10 mouse cellular contexts compared by ENCODE assay signal in the genomic region with DNA sequence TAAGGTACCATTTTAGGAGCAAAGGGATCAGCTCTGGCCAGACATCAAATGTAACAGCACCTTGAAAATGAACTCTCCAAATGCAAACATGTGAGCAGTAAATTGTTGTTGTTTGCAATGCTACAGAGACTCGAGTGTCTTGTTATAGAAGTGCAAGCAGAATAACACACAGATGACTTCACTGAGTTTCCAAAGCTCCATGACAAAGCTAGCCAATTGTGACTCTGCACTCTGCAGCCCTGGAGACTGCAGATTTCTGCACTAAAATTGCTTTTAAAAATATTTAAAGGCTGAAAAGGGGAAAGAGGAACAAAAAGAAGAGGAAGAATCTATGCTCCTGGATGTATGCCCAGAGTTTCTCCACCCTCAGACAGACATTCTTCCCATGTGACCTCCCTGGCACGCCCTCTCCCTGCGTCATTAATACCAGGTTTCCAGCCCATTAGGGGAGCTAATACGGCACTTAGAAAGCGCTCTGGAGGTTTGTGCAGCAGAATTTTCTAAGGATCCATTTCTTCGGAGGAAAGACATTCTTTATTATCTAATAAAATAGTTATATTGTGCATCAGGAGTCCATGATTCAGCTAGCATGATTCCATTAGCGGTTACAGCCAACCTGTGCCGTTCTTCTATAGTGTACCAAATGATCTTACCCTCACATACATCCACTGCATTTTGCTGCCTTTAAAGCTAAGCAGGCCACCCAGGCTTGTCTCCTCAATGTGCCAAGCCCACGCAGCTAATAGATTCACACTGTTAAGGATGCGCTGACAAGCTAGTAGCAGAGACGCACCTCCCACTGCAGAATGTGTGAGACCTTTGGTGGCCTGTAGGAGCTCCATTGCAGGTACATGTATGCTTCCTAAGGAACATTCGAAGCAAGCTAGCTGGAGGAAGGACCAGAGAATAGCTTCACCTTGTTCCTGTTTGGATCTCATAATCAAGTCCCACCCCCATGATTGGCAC.
A peak's percentile ranks its signal among the peaks of the same experiment; 100 is the strongest.
DNase-seq lines count a peak whose midpoint lies in the region; ATAC-seq and TF ChIP-seq lines count a peak whose summit lies in the region.
"Had no signal": no experiment of that assay in that cellular context is flagged by ENCODE, and none has a peak within 500 bp of the region (broad histone marks: within the 10 kb centered on the region; RNA-seq: fewer than 3 reads in every experiment).

No protein-coding gene starts in this region.

- no peak for ATAC-seq in heart, embryonic 11.5 days (replicated peaks; ENCODE audit: insufficient number of reproducible peaks, low FRiP score, low TSS enrichment)
- no peak for ATAC-seq in lung, embryonic 14.5 days (ENCODE audit: insufficient read depth)
- peak; percentile 93 for ATAC-seq in megakaryocyte progenitor cell, adult 5-6 weeks (replicated peaks; ENCODE audit: poor library complexity)

- 77% methylated on average over 12 of the region's 12 CpGs for WGBS in heart, embryonic 11.5 days (ENCODE audit: insufficient replicate concordance)
- WGBS in lung, embryonic 14.5 days: 69% methylated on average over 12 of the region's 12 CpGs
- WGBS in lung, adult 2 months: 68% methylated on average over 12 of the region's 12 CpGs

- no peaks in the 10 kb centered on the region for H3K4me1 ChIP-seq in heart, embryonic 11.5 days (ENCODE audit: control insufficient read depth, insufficient read depth, low read length)
- H3K4me1 ChIP-seq in lung, embryonic 14.5 days (ENCODE audit: insufficient read depth): no peaks in the 10 kb centered on the region
- H3K4me1 ChIP-seq in lung, adult 2 months (ENCODE audit: control insufficient read depth, insufficient read depth, low read length): no peaks in the 10 kb centered on the region

- no peak for TF ChIP-seq POLR2A in lung, adult 2 months (IDR thresholded peaks at IDR 0.05; ENCODE audit: borderline replicate concordance, extremely low read depth, low read depth, low read length)

- H3K9ac ChIP-seq in heart, embryonic 11.5 days (ENCODE audit: low read depth, low read length): no peak overlapping the region
- no peak overlapping the region for H3K9ac ChIP-seq in lung, embryonic 14.5 days
- H3K9ac ChIP-seq: heart, embryonic 13.5 days had no signal

- H3K27me3 ChIP-seq in heart, embryonic 11.5 days (ENCODE audit: control insufficient read depth, insufficient read depth, low read length): no peaks in the 10 kb centered on the region
- no peaks in the 10 kb centered on the region for H3K27me3 ChIP-seq in lung, embryonic 14.5 days (ENCODE audit: insufficient read depth, low read length)
- H3K27me3 ChIP-seq: CH12.LX; heart, embryonic 13.5 days had no signal

- no peak overlapping the region for H3K4me2 ChIP-seq in heart, embryonic 11.5 days
- H3K4me2 ChIP-seq in lung, embryonic 14.5 days: no peak overlapping the region
- H3K4me2 ChIP-seq: heart, embryonic 13.5 days had no signal

- DNase-seq in heart, adult 11 months: peak; percentile 91
- peak; percentile 70 for DNase-seq in lung, embryonic 14.5 days
- DNase-seq in lung, adult 2 months: no peak
- peak; percentile 26 for DNase-seq in gastrocnemius, postnatal 10 days
- DNase-seq in thymus, postnatal 10 days (ENCODE audit: low spot score in 2 of 2): no peak
- DNase-seq in MN1 (ENCODE audit: low spot score): no peak

- H3K27ac ChIP-seq in heart, embryonic 11.5 days (ENCODE audit: low read depth, low read length): no peak overlapping the region
- no peak overlapping the region for H3K27ac ChIP-seq in lung, embryonic 14.5 days (ENCODE audit: low read depth)
- H3K27ac ChIP-seq: heart, embryonic 13.5 days had no signal

- H3K4me3 ChIP-seq in heart, embryonic 11.5 days (ENCODE audit: low read depth, low read length): no peak overlapping the region
- H3K4me3 ChIP-seq in lung, embryonic 14.5 days (ENCODE audit: low read depth, low read length): no peak overlapping the region
- no peak overlapping the region for H3K4me3 ChIP-seq in lung, adult 2 months (replicated peaks; ENCODE audit: extremely low read depth, low read depth, low read length)
- H3K4me3 ChIP-seq: heart, embryonic 13.5 days had no signal

- no peak for TF ChIP-seq CTCF in lung, embryonic 14.5 days (IDR thresholded peaks at IDR 0.05; ENCODE audit: low read depth)
- TF ChIP-seq CTCF in lung, adult 2 months (IDR thresholded peaks at IDR 0.05; ENCODE audit: insufficient read depth, low read length): no peak

- H3K9me3 ChIP-seq in heart, embryonic 11.5 days (replicated peaks; ENCODE audit: control insufficient read depth, low read length): no peaks in the 10 kb centered on the region
- no peaks in the 10 kb centered on the region for H3K9me3 ChIP-seq in lung, embryonic 14.5 days (ENCODE audit: low read depth, low read length)

- H3K36me3 ChIP-seq in heart, embryonic 11.5 days (ENCODE audit: control insufficient read depth, insufficient read depth, low read length): no peaks in the 10 kb centered on the region
- no peaks in the 10 kb centered on the region for H3K36me3 ChIP-seq in lung, embryonic 14.5 days (ENCODE audit: insufficient read depth)
- H3K36me3 ChIP-seq: heart, embryonic 13.5 days had no signal

Comparison
In these comparisons a context has a peak if more than half of its experiments do, and no peak if none do; other contexts are left out.
1. DNase-seq: peak in heart, adult 11 months (single experiment), lung, embryonic 14.5 days (single experiment) and gastrocnemius, postnatal 10 days (single experiment); none in lung, adult 2 months (single experiment), thymus, postnatal 10 days (0 of 2) and MN1 (single experiment).